Mouse (Mus musculus) forebrain, embryonic 11.5 days (tissue): ENCODE measurements at regions not wholly inside any gene's neighbourhood (a gene's known extent, or its start where the extent isn't known, plus 50 kb on each side); places are given as distances from the start of the nearest gene placed in this dataset.
"Not testable (repeated sequence)": the region's sequence is repeated elsewhere in the genome, so short reads cannot be mapped to it uniquely, and the experiment has no call there.

Experiments used
- ATAC-seq: fragments of 200-750 bp; cut with Nextera tagmentation; replicated peaks from 2 replicates; pipeline ENCODE4 v1.8.0; 2017; ENCODE audit warnings: moderate TSS enrichment; ENCODE audit not compliant: low FRiP score
- DNase-seq: peaks from one replicate; pipeline ENCODE4 v3.0.0-alpha.2; 2017; ENCODE audit warnings: low spot score
- H3K27ac ChIP-seq: fragments of 300-500 bp; sonication (generic); 2 replicates; pipeline ENCODE4 v1.5.1; 2014; ENCODE audit warnings: low read depth, low read length
- H3K27me3 ChIP-seq: fragments of 300-500 bp; sonication (generic); 2 replicates; pipeline ENCODE4 v1.6.1; 2014; ENCODE audit warnings: mild to moderate bottlenecking, low read length, mixed read lengths; ENCODE audit not compliant: control insufficient read depth, insufficient read depth
- H3K36me3 ChIP-seq: fragments of 300-500 bp; sonication (generic); 2 replicates; pipeline ENCODE4 v1.6.1; 2014; ENCODE audit warnings: mild to moderate bottlenecking, low read length, moderate library complexity, mixed read lengths; ENCODE audit not compliant: control insufficient read depth, insufficient read depth
- H3K4me1 ChIP-seq: fragments of 300-500 bp; sonication (generic); replicated peaks from 2 replicates; pipeline ENCODE4 v1.6.1; 2014; ENCODE audit warnings: low read length, mixed read lengths; ENCODE audit not compliant: control insufficient read depth, insufficient read depth
- H3K4me2 ChIP-seq: fragments of 300-500 bp; sonication (generic); 2 replicates; pipeline ENCODE4 v1.6.1; 2014; ENCODE audit warnings: low read depth, mild to moderate bottlenecking, low read length, moderate library complexity, mixed read lengths; ENCODE audit not compliant: severe bottlenecking
- H3K4me3 ChIP-seq: fragments of 300-500 bp; sonication (generic); 2 replicates; pipeline ENCODE4 v1.5.1; 2014; ENCODE audit warnings: low read depth, low read length
- H3K9ac ChIP-seq: fragments of 300-500 bp; sonication (generic); 2 replicates; pipeline ENCODE4 v1.6.1; 2014; ENCODE audit warnings: low read length
- H3K9me3 ChIP-seq: fragments of 300-500 bp; sonication (generic); 2 replicates; pipeline ENCODE4 v1.6.1; 2016; ENCODE audit warnings: low read length, mixed read lengths; ENCODE audit not compliant: control insufficient read depth
- WGBS: fragments of 180-500 bp; shearing (Covaris S2); extraction: QIAGEN DNeasy Blood & Tissue Kit; methylation state at CpG from one replicate; pipeline ENCODE4 v1.1.7; 2014; 5-methylcytosine and 5-hydroxymethylcytosine counted together

DNA sequence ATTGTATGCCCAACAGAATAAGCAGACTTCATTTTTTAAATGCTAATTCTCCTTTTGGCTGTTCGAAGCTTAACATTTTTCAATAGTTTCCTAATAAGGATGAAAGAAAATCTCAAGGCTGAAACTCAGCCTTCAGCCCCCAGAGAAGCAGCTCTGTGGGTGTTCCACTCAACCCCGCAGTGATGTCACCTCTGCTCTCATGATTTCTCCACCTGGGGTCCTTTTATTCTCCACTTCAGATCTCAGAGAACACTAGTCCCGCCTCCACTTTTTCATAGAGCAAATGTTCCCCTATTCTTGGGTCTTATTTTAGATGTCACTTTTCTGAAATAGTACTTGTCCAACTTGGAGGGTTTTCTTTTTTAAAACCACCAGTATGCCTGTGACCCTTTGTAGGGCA, 567.3 kb downstream of the Cntn3 start:
- Histone ChIP-seq H3K9ac (no peak overlapping the region), H3K4me3 (no peak overlapping the region), H3K4me2 (no peak overlapping the region), H3K36me3 (no peaks in the 10 kb centered on the region), H3K9me3 (no peaks in the 10 kb centered on the region), H3K27me3 (no peaks in the 10 kb centered on the region), H3K27ac (no peak overlapping the region), H3K4me1 (no peaks in the 10 kb centered on the region)
- no peak for DNase-seq
- ATAC-seq: peak; percentile 67
- WGBS: 67% methylated on average over 3 of the region's 3 CpGs

DNA sequence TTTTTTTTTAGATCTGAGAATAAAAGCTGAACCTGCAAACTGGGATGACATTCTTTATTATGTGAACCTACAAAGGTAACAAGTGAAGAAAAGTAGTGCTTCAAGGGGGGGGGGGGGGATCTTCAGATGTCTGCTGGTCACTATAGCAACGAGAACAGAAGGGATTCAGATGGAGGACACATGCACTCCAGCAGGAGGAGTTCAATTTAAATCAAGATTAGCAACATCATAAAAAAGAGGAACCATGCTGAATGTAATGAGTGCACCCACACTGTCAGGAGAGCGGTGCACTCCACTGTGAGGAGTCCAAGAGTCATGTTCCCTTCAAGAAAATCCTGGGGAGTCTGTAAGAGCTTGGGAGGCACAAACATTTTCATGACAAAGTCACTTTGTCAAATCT, 574.7 kb downstream of the Cntn3 start:
- 56% methylated on average over 2 of the region's 2 CpGs for WGBS
- DNase-seq (no peak), ATAC-seq (peak; percentile 56)
- Histone ChIP-seq H3K4me2 (no peak overlapping the region), H3K4me3 (no peak overlapping the region), H3K36me3 (no peaks in the 10 kb centered on the region), H3K4me1 (no peaks in the 10 kb centered on the region), H3K27ac (no peak overlapping the region), H3K27me3 (no peaks in the 10 kb centered on the region), H3K9me3 (no peaks in the 10 kb centered on the region), H3K9ac (no peak overlapping the region)

DNA sequence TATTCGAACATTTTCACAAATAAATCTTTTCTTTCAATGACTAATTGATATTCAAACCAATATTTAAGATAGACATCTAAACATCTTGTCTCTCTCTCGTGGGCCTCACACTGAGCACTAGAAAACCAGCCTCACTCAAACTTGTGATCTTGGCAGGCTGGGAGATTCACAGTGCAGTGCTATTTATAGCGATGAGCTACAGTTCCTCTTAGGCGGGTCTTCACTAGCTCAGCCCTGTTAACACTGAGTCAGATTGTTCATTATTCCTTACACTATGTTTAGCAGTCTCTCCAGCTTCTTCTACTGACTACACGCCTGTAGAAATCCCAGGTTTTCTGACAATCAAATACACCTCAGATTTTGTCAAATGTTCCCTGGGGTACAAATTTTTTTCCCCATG, 575.3 kb downstream of the Cntn3 start:
- DNase-seq (no peak), ATAC-seq (no peak)
- no peaks in the 10 kb centered on the region for H3K9me3 ChIP-seq
- H3K4me2 ChIP-seq: no peak overlapping the region
- WGBS: 69% methylated on average over 5 of the region's 5 CpGs
- H3K27ac ChIP-seq: no peak overlapping the region
- H3K9ac ChIP-seq: no peak overlapping the region
- no peaks in the 10 kb centered on the region for H3K4me1 ChIP-seq
- no peaks in the 10 kb centered on the region for H3K36me3 ChIP-seq
- H3K4me3 ChIP-seq: no peak overlapping the region
- no peaks in the 10 kb centered on the region for H3K27me3 ChIP-seq

DNA sequence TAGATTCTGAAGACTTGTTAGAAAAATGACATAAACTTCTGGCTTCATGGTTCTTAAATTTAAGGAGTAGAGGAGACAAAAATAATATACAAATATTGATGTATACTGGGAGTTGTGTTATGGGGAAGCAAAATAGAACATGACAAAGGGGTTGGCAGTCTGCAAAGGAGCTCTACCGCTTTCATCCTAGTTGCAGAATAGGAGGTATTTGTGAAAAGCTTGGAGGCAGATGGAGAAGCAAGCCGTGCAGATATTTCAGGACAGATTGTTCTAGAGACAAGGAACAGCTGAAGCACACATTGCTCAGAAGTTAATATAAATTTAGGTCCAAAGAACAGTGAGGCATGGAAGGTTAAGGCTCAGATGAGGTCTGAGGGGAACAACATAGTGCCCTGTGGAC, 580.1 kb downstream of the Cntn3 start:
- H3K27me3 ChIP-seq: no peaks in the 10 kb centered on the region
- no peak overlapping the region for H3K4me3 ChIP-seq
- H3K36me3 ChIP-seq: no peaks in the 10 kb centered on the region
- H3K27ac ChIP-seq: no peak overlapping the region
- no peak overlapping the region for H3K9ac ChIP-seq
- no peak overlapping the region for H3K4me2 ChIP-seq
- ATAC-seq: no peak
- H3K4me1 ChIP-seq: no peaks in the 10 kb centered on the region
- no peaks in the 10 kb centered on the region for H3K9me3 ChIP-seq
- no peak for DNase-seq
- WGBS: 95% methylated on average over 2 of the region's 2 CpGs

- no peaks in the 10 kb centered on the region for H3K36me3 ChIP-seq
- H3K9ac ChIP-seq: no peak overlapping the region
- H3K4me1 ChIP-seq: no peaks in the 10 kb centered on the region
- DNase-seq (no peak), ATAC-seq (no peak)
- WGBS: 75% methylated on average over 1 of the region's 1 CpGs
- H3K27ac ChIP-seq: no peak overlapping the region
- H3K4me3 ChIP-seq: no peak overlapping the region
- no peaks in the 10 kb centered on the region for H3K27me3 ChIP-seq
- H3K4me2 ChIP-seq: no peak overlapping the region
- H3K9me3 ChIP-seq: no peaks in the 10 kb centered on the region
Observed at GRCm38 (mm10) chr6:101981656-101982055, 591.2 kb downstream of the Cntn3 start.

DNA sequence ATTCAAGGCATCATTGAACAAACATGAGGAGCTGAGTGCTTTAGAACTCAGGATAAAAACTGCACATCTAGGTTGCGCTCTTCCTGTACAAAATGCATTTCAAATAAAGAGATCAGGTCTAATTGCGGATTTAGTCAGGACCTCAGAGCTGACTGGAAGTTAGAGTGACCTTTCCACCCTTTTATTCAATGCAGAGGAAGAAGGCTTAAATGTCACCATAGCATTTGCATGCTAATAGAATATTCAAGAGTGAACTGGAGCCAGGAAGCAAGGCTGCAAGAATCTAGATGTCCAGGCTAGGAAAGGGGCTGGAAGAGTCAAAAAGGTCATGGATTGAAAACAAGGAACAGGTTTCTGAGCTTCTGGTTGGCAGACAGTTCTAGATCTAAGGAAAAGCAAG, 593.7 kb downstream of the Cntn3 start:
- H3K9ac ChIP-seq: no peak overlapping the region
- no peak overlapping the region for H3K27ac ChIP-seq
- 58% methylated on average over 2 of the region's 2 CpGs for WGBS

GRCm38 (mm10) chr6:101964941-101965340, 587.2 kb upstream of the Pdzrn3 start:
- Histone ChIP-seq H3K4me3 (no peak overlapping the region), H3K27ac (no peak overlapping the region), H3K36me3 (no peaks in the 10 kb centered on the region), H3K9me3 (no peaks in the 10 kb centered on the region), H3K9ac (no peak overlapping the region), H3K4me2 (no peak overlapping the region), H3K4me1 (no peaks in the 10 kb centered on the region), H3K27me3 (no peaks in the 10 kb centered on the region)
- ATAC-seq (no peak), DNase-seq (no peak)
- WGBS: 77% methylated on average over 2 of the region's 2 CpGs

More for the DNA sequence above, 593.7 kb downstream of the Cntn3 start:
- H3K4me2 ChIP-seq: no peak overlapping the region
- no peak for ATAC-seq
- H3K36me3 ChIP-seq: no peaks in the 10 kb centered on the region
- H3K4me3 ChIP-seq: no peak overlapping the region
- H3K4me1 ChIP-seq: no peaks in the 10 kb centered on the region
- no peaks in the 10 kb centered on the region for H3K27me3 ChIP-seq
- DNase-seq: no peak
- no peaks in the 10 kb centered on the region for H3K9me3 ChIP-seq

- not testable (repeated sequence) for H3K4me2 ChIP-seq, H3K9ac ChIP-seq, ATAC-seq, H3K4me3 ChIP-seq, H3K9me3 ChIP-seq, H3K4me1 ChIP-seq, DNase-seq, H3K27me3 ChIP-seq, H3K27ac ChIP-seq, H3K36me3 ChIP-seq
- WGBS: 92% methylated on average over 3 of the region's 3 CpGs
Observed at GRCm38 (mm10) chr6:101961476-101961875, 583.8 kb upstream of the Pdzrn3 start.

DNA sequence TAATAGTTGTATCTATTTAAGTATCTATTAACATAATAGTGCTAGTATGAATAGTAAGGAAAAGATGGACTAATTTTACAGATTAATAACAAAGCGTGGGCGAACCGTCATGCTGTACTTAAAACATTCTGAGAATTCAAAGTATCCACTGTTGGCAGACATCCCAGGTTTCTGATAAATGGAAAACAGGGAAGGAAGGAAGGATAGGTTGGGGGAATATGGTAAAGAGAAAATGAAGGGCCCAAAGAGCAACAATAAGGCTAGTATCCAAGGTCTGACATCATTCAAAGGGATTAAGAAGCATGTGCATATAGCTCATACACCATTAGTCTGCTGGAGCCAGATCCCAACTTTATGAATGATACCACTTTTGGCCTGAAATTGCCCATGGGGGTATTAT, 572.0 kb upstream of the Pdzrn3 start:
- Histone ChIP-seq H3K36me3 (no peaks in the 10 kb centered on the region), H3K9ac (no peak overlapping the region), H3K4me3 (no peak overlapping the region), H3K4me1 (no peaks in the 10 kb centered on the region), H3K9me3 (no peaks in the 10 kb centered on the region), H3K27me3 (no peaks in the 10 kb centered on the region), H3K4me2 (no peak overlapping the region), H3K27ac (no peak overlapping the region)
- 91% methylated on average over 3 of the region's 3 CpGs for WGBS
- no peak for ATAC-seq
- no peak for DNase-seq
